Mouse (Mus musculus) lung, embryonic 14.5 days (tissue): ENCODE measurements around the gene Ccl17. TPM values are rescaled to one million over a fixed set of nuclear protein-coding genes. Genes with fewer than 3 reads are reported as not detected.

Source experiments
- ATAC-seq: fragments of 200-750 bp; cut with Nextera tagmentation; 2 replicates; pipeline ENCODE4 v1.8.0; 2017; ENCODE audit warnings: mild to moderate bottlenecking, moderate TSS enrichment, moderate library complexity; ENCODE audit not compliant: insufficient read depth
- DNase-seq: peaks from one replicate; pipeline ENCODE4 v3.0.0-alpha.2; 2015
- H3K27ac ChIP-seq: fragments of 300-500 bp; sonication (generic); 2 replicates; pipeline ENCODE4 v1.5.1; 2014; ENCODE audit warnings: low read depth, mild to moderate bottlenecking, moderate library complexity
- H3K27me3 ChIP-seq: fragments of 300-500 bp; sonication (generic); 2 replicates; pipeline ENCODE4 v1.6.1; 2014; ENCODE audit warnings: low read length, control low read depth; ENCODE audit not compliant: insufficient read depth
- H3K36me3 ChIP-seq: fragments of 300-500 bp; sonication (generic); 2 replicates; pipeline ENCODE4 v1.6.1; 2014; ENCODE audit warnings: control low read depth; ENCODE audit not compliant: insufficient read depth
- H3K4me1 ChIP-seq: fragments of 300-500 bp; sonication (generic); 2 replicates; pipeline ENCODE4 v1.6.1; 2014; ENCODE audit warnings: antibody characterized with exemption, control low read depth; ENCODE audit not compliant: insufficient read depth
- H3K4me2 ChIP-seq: fragments of 300-500 bp; sonication (generic); 2 replicates; pipeline ENCODE4 v1.6.1; 2014; ENCODE audit warnings: mild to moderate bottlenecking
- H3K4me3 ChIP-seq: fragments of 300-500 bp; sonication (generic); 2 replicates; pipeline ENCODE4 v1.5.1; 2014; ENCODE audit warnings: low read depth, low read length
- H3K9ac ChIP-seq: fragments of 300-500 bp; sonication (generic); 2 replicates; pipeline ENCODE4 v1.6.1; 2014
- H3K9me3 ChIP-seq: fragments of 300-500 bp; sonication (generic); 2 replicates; pipeline ENCODE4 v1.6.1; 2016; ENCODE audit warnings: low read depth, low read length, control low read depth
- CTCF ChIP-seq: IDR thresholded peaks from 2 replicates; pipeline ENCODE4 v1.5.1; 2016; ENCODE audit warnings: antibody characterized with exemption, low read depth
- WGBS: fragments of 180-500 bp; shearing (Covaris S2); extraction: QIAGEN DNeasy Blood & Tissue Kit; methylation state at CpG from one replicate; pipeline ENCODE4 v1.1.7; 2014; 5-methylcytosine and 5-hydroxymethylcytosine counted together
- polyA plus RNA-seq: library from polyadenylated mRNA; unstranded; fragments of >200 nt; fragmentation: Nextera tagmentation; extraction: Ambion mirVana; gene quantifications from 2 replicates; pipeline ENCODE4 v1.2.1, GENCODE M21; 2014

Ccl17 gene
- polyA plus RNA-seq, 1 experiment from 2014 or later, result not detected

DNA sequence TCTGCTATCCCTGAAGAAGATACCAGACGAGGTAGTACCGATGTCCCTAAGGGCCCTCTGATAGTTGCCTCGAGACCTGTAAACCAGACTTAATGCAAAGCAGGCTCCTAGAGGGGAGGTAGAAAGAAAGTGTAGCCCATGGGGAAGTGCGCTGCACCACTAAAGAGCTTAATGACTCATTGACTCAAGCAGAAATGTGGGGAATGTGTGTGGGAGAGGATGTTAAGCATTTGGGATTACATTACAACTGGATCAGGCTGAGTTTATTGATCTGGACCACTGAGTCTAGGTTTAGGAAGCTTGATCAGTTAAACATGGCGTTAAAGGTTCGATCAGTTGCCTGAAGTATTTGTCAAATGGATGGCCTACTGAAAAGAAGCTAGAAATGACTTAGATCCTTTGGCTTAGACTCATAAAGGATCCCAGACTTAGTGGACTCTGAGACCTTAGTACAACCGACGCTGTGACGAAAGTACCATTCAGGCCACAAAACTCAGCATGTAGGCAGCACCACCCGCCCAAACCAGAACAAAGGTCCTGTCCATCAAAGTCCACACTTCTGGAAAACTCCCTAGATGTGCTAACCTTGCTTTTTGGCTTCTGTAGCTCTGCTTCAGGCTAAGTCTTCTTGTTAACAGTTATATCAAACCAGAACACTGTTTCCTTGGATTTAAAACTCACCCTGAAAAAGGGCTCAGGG, 20.8 kb upstream of the Ccl17 start:
- Histone ChIP-seq H3K4me2 (no peak overlapping the region), H3K4me3 (no peak overlapping the region), H3K9me3 (no peaks in the 10 kb centered on the region), H3K27me3 (no peaks in the 10 kb centered on the region), H3K9ac (no peak overlapping the region), H3K4me1 (no peaks in the 10 kb centered on the region), H3K36me3 (no peaks in the 10 kb centered on the region), H3K27ac (no peak overlapping the region)
- no peak for TF ChIP-seq CTCF
- 80% methylated on average over 10 of the region's 10 CpGs for WGBS
- DNase-seq (no peak), ATAC-seq (no peak)

- no peak overlapping the region for H3K9ac ChIP-seq
- no peak overlapping the region for H3K27ac ChIP-seq
- no peaks in the 10 kb centered on the region for H3K36me3 ChIP-seq
- no peak for TF ChIP-seq CTCF
- no peaks in the 10 kb centered on the region for H3K4me1 ChIP-seq
- no peak overlapping the region for H3K4me3 ChIP-seq
- DNase-seq (no peak), ATAC-seq (no peak)
- H3K9me3 ChIP-seq, result no peaks in the 10 kb centered on the region
- no peak overlapping the region for H3K4me2 ChIP-seq
- WGBS, result 84% methylated on average over 4 of the region's 4 CpGs
- no peaks in the 10 kb centered on the region for H3K27me3 ChIP-seq
These were observed 15.9 kb upstream of the Ccl17 start for GRCm38 (mm10) chr8:94794368-94794767.

- no peak for DNase-seq
- WGBS, result 89% methylated on average over 2 of the region's 2 CpGs
- Histone ChIP-seq H3K9me3 (no peaks in the 10 kb centered on the region), H3K9ac (no peak overlapping the region), H3K4me2 (no peak overlapping the region), H3K27ac (no peak overlapping the region), H3K4me1 (no peaks in the 10 kb centered on the region), H3K36me3 (no peaks in the 10 kb centered on the region), H3K27me3 (no peaks in the 10 kb centered on the region), H3K4me3 (no peak overlapping the region)
- ATAC-seq, result no peak
- no peak for TF ChIP-seq CTCF
These were observed 15.5 kb upstream of the Ccl17 start for GRCm38 (mm10) chr8:94794782-94795181.

GRCm38 (mm10) chr8:94800278-94800968, 9.8 kb upstream of the Ccl17 start:
- Histone ChIP-seq H3K4me2 (no peak overlapping the region), H3K4me3 (no peak overlapping the region), H3K9ac (no peak overlapping the region), H3K27ac (no peak overlapping the region), H3K27me3 (no peaks in the 10 kb centered on the region), H3K9me3 (no peaks in the 10 kb centered on the region), H3K36me3 (no peaks in the 10 kb centered on the region), H3K4me1 (no peaks in the 10 kb centered on the region)
- DNase-seq (peak; percentile 77), ATAC-seq (no peak)
- TF ChIP-seq CTCF, result no peak
- WGBS, result 52% methylated on average over 7 of the region's 7 CpGs

- H3K4me1 ChIP-seq, result no peaks in the 10 kb centered on the region
- H3K4me2 ChIP-seq, result no peak overlapping the region
- H3K27ac ChIP-seq, result no peak overlapping the region
- TF ChIP-seq CTCF, result peak; percentile 59
- no peaks in the 10 kb centered on the region for H3K36me3 ChIP-seq
- H3K27me3 ChIP-seq, result no peaks in the 10 kb centered on the region
- DNase-seq (peak; percentile 60), ATAC-seq (no peak)
- H3K4me3 ChIP-seq, result no peak overlapping the region
- H3K9me3 ChIP-seq, result no peaks in the 10 kb centered on the region
- H3K9ac ChIP-seq, result no peak overlapping the region
- WGBS, result 37% methylated on average over 14 of the region's 14 CpGs
These were observed 8.8 kb upstream of the Ccl17 start for GRCm38 (mm10) chr8:94801293-94802095.

- no peak overlapping the region for H3K4me2 ChIP-seq
- no peaks in the 10 kb centered on the region for H3K36me3 ChIP-seq
- no peaks in the 10 kb centered on the region for H3K4me1 ChIP-seq
- no peak for DNase-seq
- H3K27me3 ChIP-seq, result no peaks in the 10 kb centered on the region
- H3K27ac ChIP-seq, result no peak overlapping the region
- no peak overlapping the region for H3K4me3 ChIP-seq
- no peak for TF ChIP-seq CTCF
- no peaks in the 10 kb centered on the region for H3K9me3 ChIP-seq
- 64% methylated on average over 4 of the region's 4 CpGs for WGBS
- no peak overlapping the region for H3K9ac ChIP-seq
- ATAC-seq, result no peak
These were observed 7.9 kb upstream of the Ccl17 start for GRCm38 (mm10) chr8:94802375-94802774.

GRCm38 (mm10) chr8:94803551-94803950, 6.7 kb upstream of the Ccl17 start:
- TF ChIP-seq CTCF, result no peak
- no peak overlapping the region for H3K4me2 ChIP-seq
- H3K4me1 ChIP-seq, result no peaks in the 10 kb centered on the region
- no peaks in the 10 kb centered on the region for H3K27me3 ChIP-seq
- no peak overlapping the region for H3K27ac ChIP-seq
- 61% methylated on average over 6 of the region's 6 CpGs for whole genome bisulfite sequencing
- ATAC-seq (no peak), DNase-seq (no peak)
- no peaks in the 10 kb centered on the region for H3K9me3 ChIP-seq
- no peaks in the 10 kb centered on the region for H3K36me3 ChIP-seq
- no peak overlapping the region for H3K4me3 ChIP-seq
- no peak overlapping the region for H3K9ac ChIP-seq
